Mouse (Mus musculus) thymus, postnatal 25 days (tissue): ENCODE measurements around the gene Depdc1b.
A peak's percentile ranks its signal among the peaks of the same experiment; 100 is the strongest.

Experiments used
- DNase-seq: peaks from one replicate; pipeline ENCODE4 v3.0.0; 2022

Depdc1b gene

GRCm38 (mm10) chr13:108319028-108319427 lies 2.9 kb downstream of the Depdc1b start:
- DNase-seq: no peak

DNA sequence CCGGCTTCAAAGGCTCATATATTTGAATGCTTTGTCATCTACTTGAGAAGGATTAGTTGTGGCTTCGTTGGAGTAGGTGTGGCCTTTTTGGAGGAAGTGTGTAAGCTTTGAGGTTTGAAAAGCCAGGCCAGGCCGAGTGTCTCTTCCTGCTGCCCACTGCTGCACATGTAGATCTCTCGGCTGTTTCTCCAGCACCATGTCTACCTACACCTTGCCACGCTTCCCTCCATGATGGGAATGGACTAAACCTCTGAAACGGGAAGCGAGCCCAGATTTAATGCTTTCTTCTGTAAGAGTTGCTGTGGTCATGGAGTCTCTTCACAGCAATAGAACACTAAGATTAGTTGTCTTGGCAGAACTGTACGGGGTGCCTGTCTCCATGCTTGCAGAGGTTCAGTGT lies 4.1 kb downstream of the Depdc1b start:
- no peak for DNase-seq

DNA sequence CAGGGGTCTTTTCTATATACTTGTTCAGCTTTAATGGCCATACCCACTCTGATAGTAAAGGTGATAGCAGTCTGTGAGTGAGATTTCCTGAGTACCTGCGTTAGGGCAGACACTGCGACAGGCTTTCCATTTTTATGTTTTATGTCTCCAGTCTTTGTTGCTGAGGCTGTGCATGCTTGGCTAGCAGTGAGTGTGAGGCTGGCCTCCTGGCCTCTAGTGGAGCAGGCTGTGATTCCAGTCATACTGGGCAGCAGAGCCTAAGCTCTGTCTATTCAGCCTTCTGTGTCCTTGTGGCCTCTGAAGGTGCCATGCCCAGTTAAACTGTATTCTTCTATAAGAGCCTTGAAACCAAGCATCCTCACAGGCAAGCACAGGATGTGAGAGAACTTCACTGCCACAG lies 6.3 kb downstream of the Depdc1b start:
- no peak for DNase-seq

- DNase-seq: no peak
These were observed 7.2 kb downstream of the Depdc1b start for GRCm38 (mm10) chr13:108323317-108323716.

- no peak for DNase-seq
These were observed 8.0 kb downstream of the Depdc1b start for GRCm38 (mm10) chr13:108323866-108324829.

GRCm38 (mm10) chr13:108325871-108326270 lies 9.7 kb downstream of the Depdc1b start:
- DNase-seq: no peak

DNA sequence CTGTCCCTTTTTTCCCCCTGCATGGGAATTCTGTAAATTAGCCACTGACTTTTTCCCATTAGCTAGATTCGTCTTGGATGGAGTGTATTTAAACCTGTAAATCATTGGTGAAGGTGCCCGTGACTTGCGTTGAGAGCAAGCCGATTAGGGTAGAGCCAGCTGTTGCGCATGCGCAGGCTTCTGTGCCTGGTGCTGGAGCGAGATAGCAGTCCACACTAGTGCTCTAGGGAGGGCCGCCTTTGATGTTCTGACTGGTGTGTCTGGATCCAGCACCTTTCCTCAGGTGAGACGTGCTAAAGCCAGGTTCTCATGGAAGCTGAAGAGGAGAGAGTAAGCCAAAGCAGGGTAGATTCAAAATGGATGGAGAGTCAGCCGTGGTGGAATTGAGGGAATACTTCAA lies 10.2 kb downstream of the Depdc1b start:
- no peak for DNase-seq

DNA sequence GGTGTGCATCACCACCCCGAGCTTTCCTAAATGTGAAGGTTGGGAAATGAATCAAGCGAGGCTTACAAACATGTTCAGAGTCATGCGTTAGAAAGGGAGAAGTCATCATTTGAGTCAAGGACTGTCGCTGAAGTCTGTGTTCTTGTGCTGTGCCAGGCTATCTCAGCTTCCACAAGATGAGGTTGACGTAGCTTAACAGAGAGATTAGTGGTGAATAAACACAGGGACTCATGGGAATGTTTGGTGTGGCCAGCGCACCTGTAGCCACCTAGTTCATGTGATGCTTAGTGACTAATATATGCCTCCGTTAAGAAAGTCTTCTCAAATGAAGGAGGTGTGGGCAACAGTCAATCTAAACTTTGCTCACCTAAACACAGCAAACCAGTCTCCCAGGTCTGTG lies 10.9 kb downstream of the Depdc1b start:
- no peak for DNase-seq

- DNase-seq: no peak
These were observed 12.5 kb downstream of the Depdc1b start for GRCm38 (mm10) chr13:108328406-108329180.

- no peak for DNase-seq
These were observed 13.6 kb downstream of the Depdc1b start for GRCm38 (mm10) chr13:108329693-108330092.

DNA sequence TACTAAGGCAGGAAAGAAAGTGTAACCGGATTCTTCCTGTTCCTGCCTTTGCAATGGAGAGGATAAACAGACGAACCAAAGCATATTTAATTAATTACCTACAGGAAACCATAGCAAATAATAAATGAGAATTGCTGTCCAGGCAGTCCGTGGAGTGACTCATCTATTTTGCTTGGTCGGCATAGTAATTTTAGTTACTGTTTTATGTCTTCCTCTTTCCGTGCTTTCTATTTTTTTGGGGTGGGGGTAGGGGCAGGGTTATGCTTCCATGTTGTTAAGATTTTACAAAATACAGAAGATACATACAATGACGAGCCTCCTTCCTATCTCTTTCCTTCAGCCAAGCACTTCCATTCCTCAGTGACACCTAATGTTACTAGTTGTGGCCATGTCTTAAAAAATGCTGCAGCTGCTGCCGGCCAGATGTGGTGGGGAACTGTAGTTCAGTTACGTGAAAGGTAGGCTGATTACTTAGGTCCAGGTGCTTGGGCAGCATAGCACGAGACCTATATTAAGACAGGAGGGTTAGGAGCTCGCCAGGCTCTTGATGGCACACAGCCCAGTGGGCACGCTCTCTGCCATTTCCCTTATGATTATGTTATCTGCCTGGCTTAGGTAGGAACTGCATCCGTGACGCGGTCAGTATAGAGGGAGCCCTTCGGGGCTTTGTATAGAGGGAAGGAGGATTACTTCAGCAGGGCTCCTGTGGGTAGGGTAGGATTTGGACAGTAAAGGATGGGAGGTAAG lies 19.3 kb downstream of the Depdc1b start:
- no peak for DNase-seq

- DNase-seq: no peak
These were observed 20.1 kb downstream of the Depdc1b start for GRCm38 (mm10) chr13:108336192-108336591.

DNA sequence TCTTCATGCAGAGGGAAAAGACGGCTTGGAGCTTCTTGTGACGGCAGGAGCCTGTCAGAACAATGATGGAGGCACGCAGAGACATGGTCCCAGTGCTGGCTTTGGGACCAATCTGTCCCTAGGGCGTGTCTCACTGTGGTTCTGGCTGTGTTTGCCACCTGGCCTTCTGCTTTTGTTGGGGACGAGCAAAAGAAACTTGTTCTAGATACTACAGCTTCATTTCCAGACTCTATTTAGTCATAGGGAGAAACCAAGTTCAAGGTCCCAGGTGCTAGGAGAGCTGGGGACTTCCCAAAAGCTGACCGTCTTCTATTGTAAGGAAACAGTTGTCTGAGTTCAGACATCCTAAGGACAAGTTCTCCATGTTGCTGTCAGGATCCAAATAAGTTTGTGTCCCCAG lies 21.2 kb downstream of the Depdc1b start:
- no peak for DNase-seq

- DNase-seq: no peak
These were observed 22.1 kb downstream of the Depdc1b start for GRCm38 (mm10) chr13:108338076-108338836.

- no peak for DNase-seq
These were observed 23.9 kb downstream of the Depdc1b start for GRCm38 (mm10) chr13:108339907-108340596.

DNA sequence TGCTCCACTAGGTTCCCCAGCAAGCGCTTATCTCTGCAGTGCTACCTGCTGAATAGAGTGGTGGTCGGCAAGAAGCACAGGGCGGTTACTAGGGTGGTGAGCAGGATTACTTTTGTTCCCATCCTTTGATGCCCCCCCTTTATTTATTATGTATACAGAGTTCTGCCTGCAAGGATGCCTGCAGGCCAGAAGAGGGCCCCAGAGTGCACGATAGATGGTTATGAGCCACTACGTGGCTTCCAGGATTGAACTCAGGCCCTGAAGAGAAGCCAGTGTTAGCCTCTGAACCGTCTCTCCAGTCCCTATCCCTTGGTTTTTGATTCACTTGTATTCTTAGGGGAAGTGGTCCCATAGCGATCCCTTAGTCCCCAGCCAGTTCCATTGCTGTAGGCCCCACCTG lies 25.5 kb downstream of the Depdc1b start:
- peak; percentile 18 for DNase-seq

GRCm38 (mm10) chr13:108345756-108346155 lies 29.6 kb downstream of the Depdc1b start:
- DNase-seq: no peak

DNA sequence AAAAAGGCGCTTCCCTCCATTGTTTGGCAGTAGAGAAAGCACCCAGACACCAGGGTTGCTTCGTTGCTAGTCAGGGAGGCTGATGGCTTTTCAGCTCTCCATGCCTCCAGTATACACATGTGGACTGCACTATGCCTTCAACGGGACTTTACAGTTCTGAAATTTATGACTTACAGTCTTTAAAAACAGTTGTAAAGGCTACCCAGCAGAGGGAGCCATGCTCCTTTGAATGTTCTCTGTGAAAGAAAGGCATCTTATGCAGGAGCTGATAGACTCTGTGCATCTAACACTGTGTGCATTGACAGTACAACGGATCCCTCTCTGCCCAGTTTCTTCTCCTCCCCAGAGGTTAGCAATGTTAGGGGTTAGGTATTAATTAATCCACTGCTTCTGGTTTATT lies 30.9 kb downstream of the Depdc1b start:
- peak; percentile 47 for DNase-seq

- DNase-seq: no peak
These were observed 33.5 kb downstream of the Depdc1b start for GRCm38 (mm10) chr13:108349624-108350023.

- no peak for DNase-seq
These were observed 37.6 kb downstream of the Depdc1b start for GRCm38 (mm10) chr13:108353781-108354180.

DNA sequence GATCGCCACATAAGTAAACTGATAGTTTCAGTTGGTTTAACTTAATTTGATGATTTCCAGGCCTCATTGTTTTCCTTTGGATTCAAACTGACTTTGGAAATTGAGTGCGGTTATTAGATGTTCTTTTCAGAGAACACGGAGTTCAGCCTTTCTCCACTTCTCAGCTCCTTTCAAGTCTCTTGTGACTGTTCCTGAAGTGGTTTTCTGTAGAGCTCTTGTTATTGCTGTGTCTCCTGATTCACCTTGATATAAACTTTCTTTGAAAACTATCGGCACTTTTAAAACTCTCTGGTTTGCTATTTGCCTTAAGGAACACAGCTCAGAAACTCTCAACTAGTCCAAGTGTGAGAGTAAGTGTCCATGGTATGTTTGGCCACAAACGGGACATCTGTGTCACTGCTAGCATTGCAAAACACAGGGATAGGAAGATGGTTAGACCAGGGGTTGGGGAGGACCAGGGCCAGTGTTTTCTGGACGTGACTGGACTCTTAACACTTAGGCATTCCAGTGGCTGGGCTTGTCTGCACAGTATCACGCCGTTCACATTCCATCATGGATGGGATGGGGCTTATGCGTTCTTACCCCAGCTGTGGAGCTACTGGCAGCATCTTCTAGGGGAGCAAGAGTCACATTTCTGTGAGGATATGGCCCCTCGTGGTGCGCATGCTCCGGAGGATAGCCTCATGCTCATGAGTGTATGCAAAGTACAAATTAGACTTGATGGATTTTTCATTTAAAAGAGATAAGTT lies 38.8 kb downstream of the Depdc1b start:
- DNase-seq: no peak
